Mouse (Mus musculus) brain, embryonic 14.5 days (tissue): ENCODE results near the gene Gabpb1.

Experiments
- CTCF ChIP-seq: fragments of 200-500 bp; IDR thresholded peaks from 2 replicates; pipeline ENCODE4 v1.5.1; 2012; ENCODE audit warnings: inconsistent platforms, mild to moderate bottlenecking, moderate library complexity, borderline replicate concordance; ENCODE audit not compliant: insufficient read depth, insufficient read length; ENCODE audit errors: extremely low read depth
- POLR2A ChIP-seq: fragments of 200-500 bp; IDR thresholded peaks from 2 replicates; pipeline ENCODE4 v1.6.1; 2012; ENCODE audit warnings: mild to moderate bottlenecking, inconsistent platforms, borderline replicate concordance; ENCODE audit not compliant: poor library complexity, insufficient read depth, insufficient read length, severe bottlenecking; ENCODE audit errors: extremely low read depth

DNA sequence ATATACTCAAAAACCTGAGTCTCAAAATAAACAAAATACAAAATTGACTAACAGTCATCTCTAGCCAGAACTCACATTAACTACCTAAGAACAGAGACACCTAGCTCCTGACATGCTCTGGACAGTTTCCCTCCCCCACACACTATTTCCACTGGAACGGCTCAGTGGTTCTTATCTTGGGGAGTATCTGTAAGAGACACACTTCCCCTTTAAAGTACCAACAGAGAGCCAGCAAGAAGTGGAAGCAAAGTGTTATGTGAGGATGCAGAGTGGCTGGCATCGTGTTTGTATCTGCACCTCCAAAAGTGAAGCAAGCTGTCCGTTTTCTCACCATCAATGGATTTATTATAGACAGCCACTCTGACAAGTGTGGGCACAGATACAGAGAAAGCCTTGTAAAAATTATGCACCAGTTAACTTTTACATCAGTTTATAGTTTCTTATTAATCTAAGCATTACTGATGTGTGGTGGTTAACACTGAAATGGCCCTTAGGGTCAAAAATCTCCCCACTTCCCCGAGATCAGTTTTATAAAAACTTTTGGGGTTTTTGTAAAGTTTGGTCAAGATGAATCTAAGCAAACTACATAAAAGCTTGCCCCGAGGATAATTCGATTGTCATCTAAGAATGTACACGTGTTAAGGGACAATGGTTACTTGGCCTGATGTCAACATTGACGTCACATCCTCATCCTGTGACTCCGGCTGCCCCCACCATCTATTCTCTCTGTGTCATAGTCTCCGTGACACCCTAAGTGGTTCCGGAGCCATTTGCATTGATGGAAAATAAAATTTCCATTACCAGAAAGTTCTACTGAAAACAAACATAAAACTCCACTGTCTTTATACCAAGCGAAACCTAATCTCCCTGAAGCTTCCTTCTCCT lies 40.0 kb downstream of the Gabpb1 start:
- TF ChIP-seq POLR2A, result no peak
- no peak for TF ChIP-seq CTCF
